15 mouse cellular contexts compared by ENCODE assay signal in the genomic region with DNA sequence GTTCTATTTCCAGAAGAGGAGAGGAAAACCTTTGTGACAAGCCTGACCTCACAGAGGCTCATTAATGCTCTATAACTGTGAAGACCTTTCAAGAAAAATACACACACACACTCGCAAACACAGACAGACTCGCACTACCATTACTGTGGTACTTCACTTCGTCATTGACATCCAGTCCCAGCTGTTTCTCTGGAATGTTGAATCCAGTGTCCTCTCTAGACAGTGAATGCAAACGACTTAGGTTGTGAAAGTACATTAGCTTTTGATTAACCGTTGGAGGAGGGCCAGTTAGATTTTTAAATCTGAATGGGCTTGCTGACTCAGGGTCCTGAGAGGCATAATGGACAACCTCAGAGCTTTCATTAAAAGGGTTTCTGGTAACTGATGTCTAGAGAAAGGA. TPM values are rescaled to one million over a fixed set of nuclear protein-coding genes. Genes with fewer than 3 reads are reported as not detected.
DNase-seq lines count a peak whose midpoint lies in the region; ATAC-seq and TF ChIP-seq lines count a peak whose summit lies in the region.
"Had no signal": no experiment of that assay in that cellular context is flagged by ENCODE, and none has a peak within 500 bp of the region (broad histone marks: within the 10 kb centered on the region; RNA-seq: fewer than 3 reads in every experiment).

No protein-coding gene starts in this region.

- H3K4me3 ChIP-seq in lung, embryonic 14.5 days (ENCODE audit: low read depth, low read length): no peak overlapping the region
- H3K4me3 ChIP-seq in midbrain, embryonic 14.5 days (replicated peaks; ENCODE audit: low read depth, low read length): no peak overlapping the region
- H3K4me3 ChIP-seq: heart, adult 2 months; lung, embryonic 15.5 days had no signal

- no peak overlapping the region for H3K4me2 ChIP-seq in lung, embryonic 14.5 days
- H3K4me2 ChIP-seq in midbrain, embryonic 14.5 days (ENCODE audit: low read length): no peak overlapping the region
- H3K4me2 ChIP-seq: lung, embryonic 15.5 days had no signal

- no peak for TF ChIP-seq POLR2A in brain, embryonic 14.5 days (IDR thresholded peaks at IDR 0.05; ENCODE audit: borderline replicate concordance, extremely low read depth, insufficient read depth, insufficient read length, poor library complexity, severe bottlenecking)

- H3K9ac ChIP-seq in lung, embryonic 14.5 days: no peak overlapping the region
- H3K9ac ChIP-seq in midbrain, embryonic 14.5 days (replicated peaks; ENCODE audit: low read length): no peak overlapping the region
- H3K9ac ChIP-seq: lung, embryonic 15.5 days had no signal

- H3K9me3 ChIP-seq in lung, embryonic 14.5 days (ENCODE audit: low read depth, low read length): no peaks in the 10 kb centered on the region
- H3K9me3 ChIP-seq in midbrain, embryonic 14.5 days (ENCODE audit: control insufficient read depth, low read length): no peaks in the 10 kb centered on the region
- H3K9me3 ChIP-seq: G1E; lung, embryonic 15.5 days had no signal

- no peaks in the 10 kb centered on the region for H3K4me1 ChIP-seq in lung, embryonic 14.5 days (ENCODE audit: insufficient read depth)
- peaks cover 25% of the 10 kb centered on the region for H3K4me1 ChIP-seq in midbrain, embryonic 14.5 days (ENCODE audit: control insufficient read depth, insufficient read depth, low read length)

- H3K27me3 ChIP-seq in lung, embryonic 14.5 days (ENCODE audit: insufficient read depth, low read length): no peaks in the 10 kb centered on the region
- no peaks in the 10 kb centered on the region for H3K27me3 ChIP-seq in midbrain, embryonic 14.5 days (ENCODE audit: control insufficient read depth, insufficient read depth, low read length)
- H3K27me3 ChIP-seq: lung, embryonic 15.5 days had no signal

- DNase-seq in heart, adult 11 months: peak; percentile 44
- DNase-seq in heart, adult 8-10 months (ENCODE audit: low spot score): no peak
- DNase-seq in lung, embryonic 14.5 days: peak; percentile 39
- no peak for DNase-seq in lung, adult 18-20 months
- peak; percentile 87 for DNase-seq in brain, embryonic 14.5 days (ENCODE audit: low read depth)
- DNase-seq in midbrain, embryonic 14.5 days: peak; percentile 46
- no peak for DNase-seq in adipocyte (ENCODE audit: low spot score)
- DNase-seq in cerebellum, postnatal 14 days: no peak
- DNase-seq: cerebellum, adult 11 months; heart, adult 2 months; liver; thymus, postnatal 36 days had no signal

- no peaks in the 10 kb centered on the region for H3K36me3 ChIP-seq in lung, embryonic 14.5 days (ENCODE audit: insufficient read depth)
- H3K36me3 ChIP-seq in midbrain, embryonic 14.5 days (ENCODE audit: control insufficient read depth, insufficient read depth, low read length): no peaks in the 10 kb centered on the region
- H3K36me3 ChIP-seq: G1E; lung, embryonic 15.5 days had no signal

- no peak overlapping the region for H3K27ac ChIP-seq in lung, embryonic 14.5 days (ENCODE audit: low read depth)
- peak overlapping the region; percentile 47 for H3K27ac ChIP-seq in midbrain, embryonic 14.5 days (replicated peaks; ENCODE audit: low read depth, low read length)
- H3K27ac ChIP-seq: heart, adult 2 months; lung, embryonic 15.5 days had no signal

- ATAC-seq in lung, embryonic 14.5 days (ENCODE audit: insufficient read depth): no peak
- ATAC-seq in midbrain, embryonic 14.5 days (ENCODE audit: low FRiP score, low TSS enrichment): no peak
- ATAC-seq: inflammation-experienced regulatory T-cells, adult 6 months had no signal

- 14% methylated on average over 5 of the region's 5 CpGs for WGBS in lung, embryonic 14.5 days
- 17% methylated on average over 5 of the region's 5 CpGs for WGBS in midbrain, embryonic 14.5 days

- no peak for TF ChIP-seq CTCF in lung, embryonic 14.5 days (IDR thresholded peaks at IDR 0.05; ENCODE audit: low read depth)
- no peak for TF ChIP-seq CTCF in brain, embryonic 14.5 days (IDR thresholded peaks at IDR 0.05; ENCODE audit: borderline replicate concordance, extremely low read depth, insufficient read depth, insufficient read length)

RNA-seq across cellular contexts. Expression of a gene that starts 34.0 kb away (rescaled TPM):
- 10 to 100 TPM; 13.7 to 16.1 (median 15.1) TPM for total RNA-seq in heart, adult 8-10 months (2022)
- polyA plus RNA-seq in lung, embryonic 14.5 days (2014; fragmentation: Nextera tagmentation; extraction: Ambion mirVana): 7.1 and 7.7 TPM in 2 replicates
- polyA plus RNA-seq in brain, embryonic 14.5 days (2012; rRNA removed): 19.6 and 31.4 TPM in 2 replicates
- polyA plus RNA-seq in midbrain, embryonic 14.5 days (2014; fragmentation: Nextera tagmentation; extraction: Ambion mirVana): 10.4 and 11.6 TPM in 2 replicates

Comparison
In these comparisons a context has a peak if more than half of its experiments do, and no peak if none do; other contexts are left out.
1. DNase-seq: peak in heart, adult 11 months (single experiment), lung, embryonic 14.5 days (single experiment), brain, embryonic 14.5 days (single experiment) and midbrain, embryonic 14.5 days (single experiment); none in heart, adult 8-10 months (single experiment), lung, adult 18-20 months (0 of 2), adipocyte (single experiment) and cerebellum, postnatal 14 days (0 of 2).